ENCODE assay signal across 8 mouse cellular contexts in genomic region chr8:11497017-11497990, GRCm38 (mm10). TPM values are rescaled to one million over a fixed set of nuclear protein-coding genes. Genes with fewer than 3 reads are reported as not detected.
DNase-seq lines count a peak whose midpoint lies in the region; ATAC-seq and TF ChIP-seq lines count a peak whose summit lies in the region.

Gene Naxd (plus strand): TSS chr8:11497506.

- H3K9me3 ChIP-seq in hindbrain, embryonic 15.5 days = no peaks in the 10 kb centered on the region

- TF ChIP-seq CTCF in left cerebral cortex, adult 2 months (IDR thresholded peaks at IDR 0.05) = no peak; the same call in none of the 2 replicates

- H3K4me2 ChIP-seq in hindbrain, embryonic 15.5 days = peak within 1 kb of the TSS; percentile 81

- ATAC-seq in hindbrain, embryonic 15.5 days (ENCODE audit: low FRiP score, low read depth) = peak; percentile 99
- ATAC-seq in megakaryocyte, adult 5-6 weeks (ENCODE audit: poor library complexity, severe bottlenecking) = peak; percentile 100

- peak; percentile 85 for DNase-seq in T-cell, adult 2 months (ENCODE audit: low spot score)
- peak; percentile 92 to 94 for DNase-seq in cerebellum, postnatal 25 days
- peak; percentile 92 to 93 for DNase-seq in frontal cortex, postnatal 36 days (ENCODE audit: low spot score in 2 of 2)
- peak; percentile 91 to 92 for DNase-seq in left cerebral cortex, adult 2 months (ENCODE audit: extremely low spot score in 1 of 2, low spot score in 2 of 2)
- peak; percentile 89 to 91 for DNase-seq in right cerebral cortex, adult 2 months (ENCODE audit: low spot score in 2 of 2)
- DNase-seq in urinary bladder, postnatal 14 days (ENCODE audit: low spot score) = peak; percentile 91

- intact Hi-C loops in left cerebral cortex, adult 2 months (cut with DNase I) = loop anchor here (5.0 kb wide), 2 partner anchors 60 to 105 kb away; partner anchors contain the start of gene Ing1

- 4% methylated on average over 73 of the region's 73 CpGs for WGBS in hindbrain, embryonic 15.5 days

- H3K27ac ChIP-seq in hindbrain, embryonic 15.5 days (replicated peaks) = peak within 1 kb of the TSS; percentile 89
- H3K27ac ChIP-seq in left cerebral cortex, adult 2 months = peak within 1 kb of the TSS; percentile 90

- H3K4me3 ChIP-seq in hindbrain, embryonic 15.5 days = peak within 1 kb of the TSS; percentile 77
- H3K4me3 ChIP-seq in left cerebral cortex, adult 2 months = peak within 1 kb of the TSS; percentile 82

- peaks cover 9% of the 10 kb centered on the region; the same call in 1 of the 2 replicates for H3K27me3 ChIP-seq in hindbrain, embryonic 15.5 days

- no peaks in the 10 kb centered on the region for H3K36me3 ChIP-seq in hindbrain, embryonic 15.5 days

- peak within 1 kb of the TSS; percentile 77 for H3K9ac ChIP-seq in hindbrain, embryonic 15.5 days

- peaks cover 18% of the 10 kb centered on the region for H3K4me1 ChIP-seq in hindbrain, embryonic 15.5 days (replicated peaks)

RNA-seq across cellular contexts. Expression of gene Naxd, which starts in this region (rescaled TPM):
- 144 and 148 TPM in 2 replicates for polyA plus RNA-seq in hindbrain, embryonic 15.5 days (2015; fragmentation: Nextera tagmentation; extraction: Ambion mirVana)
- 10 to 100 TPM; 52.8 to 54.6 TPM for total RNA-seq in left cerebral cortex, adult 2 months (2021)
- total RNA-seq in megakaryocyte, adult 5-6 weeks (2015) = 39.8 and 53.9 TPM in 2 replicates
- total RNA-seq in megakaryocyte, adult 5-6 weeks (2017) = 45.7 and 58.1 TPM in 2 replicates

Comparison
In these comparisons a context has a peak if more than half of its experiments do, and no peak if none do; other contexts are left out.
1. Peak in every context shown above with its lines: DNase-seq, ATAC-seq, H3K4me3 ChIP-seq and H3K27ac ChIP-seq.